Mouse (Mus musculus): ENCODE data around the gene Ano2. TPM values are rescaled to one million over a fixed set of nuclear protein-coding genes. Genes with fewer than 3 reads are reported as not detected.

Ano2 gene
- under 1 TPM in 1 of 2 experiments, not detected in 1; 0.17 TPM for polyA plus RNA-seq (2017; shearing (Covaris generic))

GRCm38 (mm10) chr6:125690057-125690703 lies at the start of gene Ano2:
Gene Ano2 (plus strand): TSS chr6:125690419.

Other genes with a start within 250 kb of the Ano2 start
- 100 to 1,000 TPM in 1 of 2 experiments, 10 to 100 TPM in 1; 51.0 to 128 TPM for gene Cd9, start 195.6 kb upstream of the Ano2 start, polyA plus RNA-seq (2017; shearing (Covaris generic))
- gene Vwf, start 143.6 kb upstream of the Ano2 start, polyA plus RNA-seq (2017; shearing (Covaris generic)): 1 to 10 TPM in 1 of 2 experiments, under 1 TPM in 1; 0.11 to 1.1 TPM